Mouse (Mus musculus) hematopoietic stem cell, adult 5-6 weeks (primary cell): ENCODE results near the gene Fam118a. TPM values are rescaled to one million over a fixed set of nuclear protein-coding genes. Genes with fewer than 3 reads are reported as not detected.
"Not testable (repeated sequence)": the region's sequence is repeated elsewhere in the genome, so short reads cannot be mapped to it uniquely, and the experiment has no call there.

Experiments
- ATAC-seq, 2 experiments: fragments of 125-278 bp in 1 of 2; replicated peaks in 1 of 2; 2 replicates each; pipeline ENCODE4 v1.8.0; 2016 to 2017; ENCODE audit warnings: inconsistent platforms in 2 of 2, mild to moderate bottlenecking in 2 of 2, moderate number of reproducible peaks in 2 of 2, low read depth in 1 of 2, moderate TSS enrichment in 1 of 2; ENCODE audit not compliant: low FRiP score in 2 of 2, poor library complexity in 2 of 2, severe bottlenecking in 2 of 2, insufficient read depth in 1 of 2, low TSS enrichment in 1 of 2
- total RNA-seq: library from RNA; stranded (forward); fragments of 172-1452, 232-1000 nt; gene quantifications from 2 replicates; pipeline ENCODE4 v1.2.3, GENCODE M21; 2017

The Fam118a gene
- total RNA-seq, 1 experiment from 2014 or later = 10.4 TPM

DNA sequence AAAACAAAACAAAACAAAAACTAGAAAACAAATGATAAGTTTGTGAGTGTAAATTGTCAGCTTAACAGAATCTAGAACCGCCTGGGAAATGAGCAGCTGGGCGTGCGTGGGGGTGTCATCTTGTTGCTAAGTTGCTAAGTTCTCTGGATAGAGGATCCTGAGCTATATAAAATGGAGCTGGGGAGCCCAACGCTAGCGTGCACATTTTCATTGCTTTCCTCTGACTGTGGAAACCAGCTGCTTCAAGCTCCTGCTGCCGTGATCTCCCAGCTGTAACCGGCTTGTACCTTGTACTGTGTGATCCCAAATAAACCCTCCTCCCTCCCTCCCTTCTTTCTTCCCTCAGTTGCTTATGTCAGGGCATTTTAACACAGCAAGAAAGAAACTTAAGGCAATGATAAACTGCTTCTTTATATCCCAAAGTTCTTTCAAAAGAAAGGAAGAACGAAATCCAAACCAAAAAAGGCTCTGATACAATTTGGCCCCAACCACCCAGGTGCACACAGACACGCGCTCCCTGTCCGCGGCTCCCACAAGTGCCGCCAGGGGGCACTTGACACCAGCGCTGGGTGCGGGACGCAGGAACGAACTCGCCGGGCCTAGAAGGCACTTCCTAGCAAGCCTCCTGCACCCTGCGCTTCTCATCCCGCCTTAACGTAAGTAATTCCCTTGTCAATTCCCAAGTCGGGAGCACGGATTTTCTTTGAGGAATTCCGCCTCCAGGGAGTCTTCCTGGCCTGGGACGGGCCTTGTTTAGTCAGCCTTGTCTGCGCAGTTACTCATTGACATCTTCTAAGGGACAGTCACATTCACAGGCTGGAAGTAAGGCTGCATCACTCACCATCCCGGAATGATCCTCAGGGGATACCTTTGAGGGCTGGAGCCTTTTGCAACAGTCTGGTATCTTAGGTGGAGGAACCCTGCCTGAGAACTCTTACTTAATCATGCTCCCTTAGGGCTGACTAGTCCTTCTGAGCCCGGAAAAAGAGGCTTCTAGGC is 27.5 kb upstream of the Fam118a start:
- ATAC-seq = peak; percentile 91 to 97

DNA sequence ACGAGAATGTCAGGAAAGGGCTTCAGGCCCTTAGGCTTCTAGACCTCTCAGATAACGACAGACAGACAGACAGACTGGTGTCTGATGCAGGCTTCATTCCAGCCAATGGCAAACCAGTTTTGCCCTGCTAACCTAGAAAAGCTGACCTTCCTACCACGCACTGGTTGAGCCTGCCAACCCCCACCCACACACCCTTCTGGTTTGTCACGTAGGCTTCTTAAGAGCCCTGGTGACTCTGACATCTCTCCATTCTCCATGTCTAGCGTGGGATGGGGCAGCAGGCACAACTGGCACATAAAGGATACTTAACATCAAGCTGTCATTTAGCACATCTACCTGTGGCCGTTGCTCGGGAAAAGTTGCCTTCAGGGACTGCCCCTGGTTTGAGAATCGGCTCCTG is 19.1 kb upstream of the Fam118a start:
- no peak for ATAC-seq

DNA sequence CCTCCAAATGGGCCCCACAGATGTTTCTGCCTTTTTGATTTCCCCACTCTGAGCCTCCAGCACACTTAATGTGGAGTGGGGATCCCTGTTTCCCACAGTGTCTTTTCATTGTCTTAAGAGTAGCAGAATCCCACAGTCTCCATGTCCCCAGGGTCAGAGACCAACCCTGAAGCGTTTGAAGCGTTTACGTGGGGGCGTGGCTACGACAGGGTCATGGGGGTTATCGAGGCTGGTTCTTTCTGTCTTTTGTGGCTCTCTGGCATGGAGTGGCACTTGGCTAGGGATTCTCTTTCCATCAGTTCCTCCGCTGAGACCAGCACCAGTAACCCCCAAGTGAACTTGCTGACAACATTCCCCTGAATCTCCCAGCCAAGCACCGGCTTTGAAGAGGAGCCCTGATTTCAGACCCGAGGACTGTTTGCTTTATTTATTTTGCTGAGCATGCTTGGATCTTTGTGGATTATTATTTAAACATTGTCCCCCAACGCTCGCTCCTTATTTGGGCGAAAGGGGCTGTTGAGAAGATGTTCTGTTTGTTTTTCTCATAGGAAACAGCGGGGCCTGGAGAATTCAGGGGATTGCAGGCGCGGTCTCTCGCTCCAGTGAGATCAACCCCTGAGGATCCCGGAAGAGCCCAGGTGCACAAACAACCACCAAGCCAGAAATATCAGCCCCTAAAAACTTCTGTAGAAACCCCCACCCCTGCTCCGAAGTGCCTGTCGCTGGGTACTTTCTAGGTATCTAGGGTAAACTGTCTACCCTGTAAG is 16.7 kb upstream of the Fam118a start:
- no peak for ATAC-seq

DNA sequence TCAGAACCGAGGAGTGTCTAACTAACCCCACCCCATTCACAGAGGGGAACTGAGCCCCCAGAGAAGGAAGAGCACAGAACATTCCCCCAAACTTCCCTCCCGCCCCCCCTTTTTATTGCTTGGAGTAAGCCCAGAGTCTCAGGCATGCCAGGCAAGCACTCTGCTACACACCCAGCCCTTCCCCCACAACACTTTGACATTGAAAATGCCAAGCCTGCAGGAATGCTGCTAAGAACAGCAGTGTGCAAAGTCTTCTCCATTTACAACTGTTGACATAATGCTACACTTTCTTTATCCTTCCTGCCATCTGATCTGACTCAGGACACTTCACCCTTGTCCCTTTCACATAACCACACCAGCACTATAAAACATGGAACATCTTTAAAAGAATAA is 16.1 kb upstream of the Fam118a start:
- ATAC-seq = no peak

- no peak for ATAC-seq
Measured at GRCm38 (mm10) chr15:85015771-85016170, 13.0 kb upstream of the Fam118a start.

- ATAC-seq = no peak
Measured at GRCm38 (mm10) chr15:85016951-85017664, 11.6 kb upstream of the Fam118a start, which contains the start of gene Upk3a. Gene Upk3a, plus strand, starts transcription at chr15:85017141.

DNA sequence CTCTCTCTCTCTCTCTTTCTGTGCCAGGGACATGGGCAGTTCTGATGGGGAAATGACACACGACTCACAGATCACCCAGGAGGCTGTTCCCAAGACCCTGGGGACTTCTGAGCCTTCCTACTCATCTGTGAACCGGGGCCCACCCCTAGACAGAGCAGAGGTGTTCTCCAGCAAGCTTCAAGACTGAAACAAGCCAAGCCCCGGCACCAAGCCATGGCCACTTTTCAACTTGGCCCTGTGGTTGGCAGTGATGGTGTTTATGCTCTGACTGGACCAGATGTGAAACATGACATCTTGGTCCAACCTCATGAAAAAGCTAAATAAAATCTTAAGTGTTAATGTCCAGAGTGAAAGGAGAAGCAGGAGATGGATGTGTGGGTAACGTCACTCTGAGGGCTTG is 6.5 kb upstream of the Fam118a start:
- ATAC-seq = no peak

- no peak for ATAC-seq
Measured at GRCm38 (mm10) chr15:85026197-85026596, 2.6 kb upstream of the Fam118a start.

GRCm38 (mm10) chr15:85027740-85028139 is 1.0 kb upstream of the Fam118a start:
- ATAC-seq = no peak

- ATAC-seq = not testable (repeated sequence)
Measured at GRCm38 (mm10) chr15:85030643-85031042, 1.9 kb downstream of the Fam118a start.

- no peak for ATAC-seq
Measured at GRCm38 (mm10) chr15:85031866-85032265, 3.1 kb downstream of the Fam118a start.

- not testable (repeated sequence) for ATAC-seq
Measured at GRCm38 (mm10) chr15:85033916-85034315, 5.2 kb downstream of the Fam118a start.

DNA sequence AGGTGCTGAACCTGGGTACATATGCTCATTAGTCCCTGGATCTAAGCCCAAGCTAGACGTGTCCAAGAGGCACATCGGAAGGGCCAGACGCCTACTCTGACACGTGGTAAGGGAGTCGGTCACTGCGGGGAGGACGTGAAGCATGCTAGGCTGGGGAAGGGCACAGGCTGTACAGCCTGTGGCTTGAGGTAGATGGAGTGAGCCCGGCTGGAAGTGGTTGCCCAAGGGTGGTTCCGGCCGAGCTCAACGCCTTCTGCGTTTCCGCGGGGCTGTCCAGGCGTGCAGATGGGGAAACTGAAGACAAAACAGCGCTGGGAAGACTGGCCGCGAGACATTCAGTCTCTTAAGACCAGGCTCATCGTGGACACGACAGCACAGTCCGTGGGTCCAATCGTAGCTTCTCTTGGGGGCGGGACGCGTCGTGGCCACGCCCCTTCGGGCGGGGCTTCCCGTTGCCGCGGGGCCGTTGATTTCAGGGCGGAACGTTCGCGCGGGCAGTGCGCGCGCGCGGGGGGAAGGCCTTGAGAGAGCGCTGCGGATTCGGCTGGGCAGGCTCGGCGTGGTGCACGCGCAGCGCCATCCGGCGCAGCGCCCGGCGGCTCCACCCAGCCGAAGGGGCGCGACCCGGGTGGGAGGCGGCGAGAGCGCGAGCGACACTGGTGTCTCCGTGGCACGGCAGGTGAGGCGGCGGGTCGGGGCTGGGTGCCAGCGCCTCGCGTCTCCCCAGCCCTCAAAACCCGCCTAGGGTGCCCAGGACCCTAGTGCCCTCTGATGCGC is 8.0 kb downstream of the Fam118a start:
- ATAC-seq = peak; percentile 92 to 96

- no peak for ATAC-seq
Measured at GRCm38 (mm10) chr15:85037343-85037690, 8.6 kb downstream of the Fam118a start.

- ATAC-seq = no peak
Measured at GRCm38 (mm10) chr15:85041546-85042225, 12.9 kb downstream of the Fam118a start.

DNA sequence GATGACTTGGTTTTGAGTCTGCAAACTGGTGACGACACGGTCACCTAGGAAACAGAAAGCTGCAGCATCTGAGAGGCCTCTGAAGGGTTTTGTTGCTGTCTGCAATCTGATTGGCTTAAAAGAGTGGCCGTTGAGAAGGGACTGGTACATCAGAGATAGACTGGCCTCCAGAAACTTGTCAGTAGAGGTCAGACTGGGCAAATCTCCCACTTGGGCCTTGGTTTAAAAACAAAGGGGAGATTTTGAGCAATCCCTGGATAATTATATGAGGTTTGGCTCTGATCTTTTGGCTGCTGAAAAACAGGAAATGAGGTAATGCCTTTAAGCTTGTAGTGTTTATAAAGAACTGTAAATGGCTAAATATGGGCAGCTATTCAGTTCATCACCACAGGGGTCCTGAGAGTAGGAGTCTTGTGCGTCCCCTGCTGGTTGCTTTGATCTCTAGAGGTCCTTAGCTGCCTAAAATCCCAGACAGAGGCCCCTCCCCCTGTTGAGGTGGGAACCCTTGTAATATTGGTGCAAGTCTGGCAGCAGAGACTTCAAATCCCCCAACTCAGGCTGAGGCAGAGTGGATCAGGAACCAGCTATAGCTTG is 13.7 kb downstream of the Fam118a start:
- ATAC-seq = peak; percentile 84 to 87
